Mouse (Mus musculus) inflammation-experienced regulatory T-cells, adult 16 weeks (primary cell): ENCODE data around the gene Phf10. TPM values are rescaled to one million over a fixed set of nuclear protein-coding genes. Genes with fewer than 3 reads are reported as not detected.

Source experiments
- polyA plus RNA-seq: library from polyadenylated mRNA; unstranded; fragments of 100-300 nt; shearing (Covaris generic); gene quantifications from one replicate; pipeline ENCODE4 v1.2.1, GENCODE M21; 2017

The Phf10 gene
- 5.3 TPM for polyA plus RNA-seq

DNA sequence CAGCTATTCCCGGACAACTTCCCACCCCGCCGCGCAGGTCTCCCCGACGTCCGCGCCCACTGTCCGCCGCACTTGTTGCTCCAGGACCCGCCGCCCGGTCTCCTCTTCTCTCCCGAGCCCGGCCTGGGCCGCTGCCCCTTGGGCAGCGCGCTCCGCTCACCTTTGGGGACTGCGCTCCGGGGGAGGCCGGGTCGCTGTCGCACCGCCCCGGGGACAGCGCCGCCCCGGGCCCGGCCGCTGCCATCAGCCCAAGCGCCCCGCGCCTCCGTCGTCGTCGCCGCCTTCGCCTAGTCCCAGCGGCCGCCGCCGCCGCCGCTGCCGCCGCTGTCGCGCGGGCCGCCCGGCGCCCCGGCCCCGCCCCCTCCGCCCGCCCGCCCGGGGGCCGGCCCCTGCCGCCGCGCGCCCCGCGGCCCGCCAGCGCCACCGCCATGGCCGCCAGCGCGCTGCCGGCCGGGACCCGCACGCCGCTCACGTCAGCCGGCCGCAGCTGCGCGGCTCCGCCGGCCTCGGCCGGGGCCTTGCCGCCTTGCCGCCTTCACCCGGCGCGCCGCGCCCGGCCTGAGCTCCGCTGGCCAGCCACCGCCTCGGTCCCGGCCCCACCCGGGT lies at the start of gene Phf10:
TSS of gene Phf10 (minus strand) at position 323 of the 606 bp plus-strand sequence.

GRCm38 (mm10) chr17:15009706-15010413 lies 48.8 kb upstream of the Phf10 start, which contains the start of gene Gm3435:
Gene Gm3435 (plus strand): TSS chr17:15010176.

DNA sequence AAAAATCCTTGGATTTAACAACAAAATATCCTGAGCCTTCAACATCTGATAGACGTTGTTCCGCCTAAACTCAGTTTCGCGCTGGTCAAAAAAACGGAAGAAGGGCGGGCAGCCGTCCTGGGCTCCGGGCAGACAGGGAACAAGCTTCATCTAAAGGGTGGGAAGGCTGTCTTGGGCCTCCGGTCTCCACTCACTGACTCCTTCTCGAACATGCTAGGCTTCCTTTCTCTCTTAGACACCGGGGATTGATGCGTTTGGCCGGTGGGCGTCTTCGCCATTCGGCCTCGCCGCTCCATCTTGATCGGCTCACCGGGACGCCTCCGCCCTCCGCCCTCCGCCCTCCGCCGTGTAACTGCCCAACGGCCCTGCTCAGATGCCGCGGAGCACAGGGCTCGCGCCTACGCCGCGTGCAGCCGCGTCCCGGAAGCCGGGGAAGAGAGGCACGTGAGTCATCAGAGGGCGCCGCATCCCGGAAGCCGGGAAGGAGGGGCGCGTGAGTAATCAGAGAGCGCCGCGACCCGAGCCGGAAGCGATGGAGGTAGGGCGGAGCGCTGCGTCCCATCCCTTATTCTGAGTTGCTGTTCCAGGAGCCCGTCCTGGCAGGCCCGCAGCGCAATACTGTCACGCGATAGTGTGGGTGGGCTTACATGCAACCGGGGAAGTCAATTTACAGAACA lies 17.4 kb upstream of the Phf10 start, which contains the start of the genes 9030025P20Rik and Gm3417:
TSS of gene 9030025P20Rik (plus strand) at position 107 of the 677 bp plus-strand sequence.
TSS of gene Gm3417 (minus strand) at position 429 of the 677 bp plus-strand sequence.

GRCm38 (mm10) chr17:14943009-14943728 lies 17.9 kb downstream of the Phf10 start, which contains the start of the genes Wdr27 and 1600012H06Rik:
Gene Wdr27 (minus strand): TSS chr17:14943158.
Gene 1600012H06Rik (plus strand): TSS chr17:14943184.

Other genes starting within 250 kb of the Phf10 start
- 0.35 TPM for gene Wdr27, start 18.1 kb downstream of the Phf10 start, polyA plus RNA-seq
- gene 1600012H06Rik, start 18.1 kb downstream of the Phf10 start, polyA plus RNA-seq = 37.0 TPM
- gene 9030025P20Rik, start 17.2 kb upstream of the Phf10 start, polyA plus RNA-seq = 16.6 TPM
- gene Gm3417, start 17.5 kb upstream of the Phf10 start, polyA plus RNA-seq = not detected
- 10.9 TPM for gene Gm3435, start 48.9 kb upstream of the Phf10 start, polyA plus RNA-seq
- gene Ermard, start 79.9 kb upstream of the Phf10 start, polyA plus RNA-seq = 161 TPM
- gene Tcte3, start 80.2 kb upstream of the Phf10 start, polyA plus RNA-seq = 1.6 TPM
- gene Gm3448, start 80.3 kb upstream of the Phf10 start, polyA plus RNA-seq = 3.3 TPM